Mouse (Mus musculus): Measurements from ENCODE around the gene Gm14409. TPM values are rescaled to one million over a fixed set of nuclear protein-coding genes. Genes with fewer than 3 reads are reported as not detected.

Gm14409 gene
- not detected in 2 replicates for polyA plus RNA-seq (2015; fragmentation: Nextera tagmentation; extraction: Ambion mirVana)

DNA sequence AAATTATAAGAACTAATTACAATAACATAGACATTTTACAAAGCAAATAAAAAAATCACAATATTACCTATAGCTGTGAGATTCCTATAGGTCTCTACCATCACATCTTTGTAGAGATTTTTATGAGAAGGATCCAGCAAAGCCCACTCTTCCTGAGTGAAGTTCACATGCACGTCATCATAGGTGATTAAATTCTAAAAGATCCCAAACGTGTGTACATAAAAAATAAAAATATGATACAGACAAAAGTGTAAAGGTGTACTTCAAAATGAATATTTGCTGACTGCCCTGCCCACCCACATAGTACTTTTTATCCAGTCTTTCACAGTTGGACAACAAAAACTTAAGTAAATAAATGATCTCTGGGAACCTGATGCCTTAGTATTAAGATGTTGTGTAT is at the start of gene Gm14409:
TSS of gene Gm14409 (minus strand) at position 101 of the 400 bp plus-strand sequence.

Other genes with a start within 250 kb of the Gm14409 start
- gene Gm14401, start 192.7 kb downstream of the Gm14409 start, polyA plus RNA-seq (2015; fragmentation: Nextera tagmentation; extraction: Ambion mirVana) = not detected in 2 replicates
- 11.7 and 15.7 TPM in 2 replicates for gene Gm14410, start 60.6 kb downstream of the Gm14409 start, polyA plus RNA-seq (2015; fragmentation: Nextera tagmentation; extraction: Ambion mirVana)
- gene Gm14412, start 57.3 kb upstream of the Gm14409 start, polyA plus RNA-seq (2015; fragmentation: Nextera tagmentation; extraction: Ambion mirVana) = 0.09 TPM in 2 replicates
- gene Gm14418, start 131.3 kb upstream of the Gm14409 start, polyA plus RNA-seq (2015; fragmentation: Nextera tagmentation; extraction: Ambion mirVana) = 1.8 and 2.7 TPM in 2 replicates
- gene Zfp970, start 197.7 kb upstream of the Gm14409 start, polyA plus RNA-seq (2015; fragmentation: Nextera tagmentation; extraction: Ambion mirVana) = 6.1 and 9.0 TPM in 2 replicates
- 3.3 and 3.5 TPM in 2 replicates for gene Gm14403, start 231.2 kb upstream of the Gm14409 start, polyA plus RNA-seq (2015; fragmentation: Nextera tagmentation; extraction: Ambion mirVana)